Comparison of ENCODE assay signal across 25 mouse cellular contexts in the genomic region with DNA sequence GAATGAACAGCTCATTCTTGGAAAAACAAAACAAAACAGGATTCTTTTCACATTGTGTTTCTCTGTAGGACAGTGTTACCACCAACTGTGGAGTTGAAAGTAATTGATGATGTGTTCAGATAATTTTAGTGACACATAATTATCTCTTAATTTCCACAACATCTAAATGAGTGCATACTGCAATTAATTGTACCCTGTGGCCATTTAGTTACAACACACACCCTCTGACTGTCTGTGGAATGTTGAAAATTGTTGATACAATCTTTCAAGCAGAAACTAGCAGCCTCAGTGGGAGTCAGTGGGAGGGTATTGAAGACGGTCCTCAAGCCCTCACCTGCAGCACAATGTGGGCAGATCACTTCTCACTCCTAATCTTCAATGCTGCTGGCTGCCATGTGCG.
DNase-seq lines count a peak whose midpoint lies in the region; ATAC-seq lines count a peak whose summit lies in the region.
"Had no signal": no experiment of that assay in that cellular context is flagged by ENCODE, and none has a peak within 500 bp of the region (broad histone marks: within the 10 kb centered on the region; RNA-seq: fewer than 3 reads in every experiment).

No protein-coding gene starts in this region.

- H3K4me1 ChIP-seq in embryonic facial prominence, embryonic 14.5 days (ENCODE audit: control insufficient read depth, insufficient read depth, low read length), result no peaks in the 10 kb centered on the region
- no peaks in the 10 kb centered on the region for H3K4me1 ChIP-seq in embryonic facial prominence, embryonic 10.5 days
- H3K4me1 ChIP-seq: embryonic facial prominence, embryonic 15.5 days; forebrain, embryonic 12.5 days; forebrain, embryonic 15.5 days; heart, embryonic 10.5 days had no signal

- no peak overlapping the region for H3K4me2 ChIP-seq in embryonic facial prominence, embryonic 14.5 days (ENCODE audit: low read depth, low read length)
- H3K4me2 ChIP-seq: embryonic facial prominence, embryonic 15.5 days; forebrain, embryonic 12.5 days; forebrain, embryonic 15.5 days; heart, embryonic 13.5 days; hindbrain, embryonic 14.5 days had no signal

- H3K36me3 ChIP-seq in embryonic facial prominence, embryonic 14.5 days (ENCODE audit: control insufficient read depth, insufficient read depth, low read length), result no peaks in the 10 kb centered on the region
- H3K36me3 ChIP-seq in embryonic facial prominence, embryonic 10.5 days (replicated peaks), result no peaks in the 10 kb centered on the region
- H3K36me3 ChIP-seq: embryonic facial prominence, embryonic 15.5 days; forebrain, embryonic 12.5 days; forebrain, embryonic 15.5 days; heart, embryonic 10.5 days; heart, embryonic 13.5 days had no signal

- H3K27ac ChIP-seq in embryonic facial prominence, embryonic 14.5 days (replicated peaks; ENCODE audit: low read depth, low read length), result no peak overlapping the region
- no peak overlapping the region for H3K27ac ChIP-seq in embryonic facial prominence, embryonic 10.5 days (replicated peaks)
- H3K27ac ChIP-seq: embryonic facial prominence, embryonic 15.5 days; forebrain, embryonic 12.5 days; forebrain, embryonic 15.5 days; heart, adult 2 months; heart, embryonic 10.5 days; heart, embryonic 13.5 days; hindbrain, embryonic 14.5 days; hindbrain, postnatal 0 days had no signal

- DNase-seq in embryonic facial prominence, embryonic 14.5 days (ENCODE audit: low spot score), result peak; percentile 14
- no peak for DNase-seq in embryonic facial prominence, embryonic 10.5 days (ENCODE audit: low spot score)
- peak; percentile 26 for DNase-seq in fat pad, adult 2 months (ENCODE audit: extremely low read depth, low read depth, low spot score)
- peak; percentile 67 for DNase-seq in retina, embryonic 14.5 days (ENCODE audit: low spot score)
- DNase-seq in c-Kit-positive CD71-positive TER-119-positive erythroid progenitor cells, embryonic 14.5 days (ENCODE audit: low spot score), result no peak
- DNase-seq in cerebellum, postnatal 10 days, result no peak
- DNase-seq: adrenal gland, postnatal 10 days; cerebellum, adult 18-20 months; cerebellum, adult 9-10 months; cerebellum, postnatal 36 days; embryo, embryonic 11 days; gastrocnemius, postnatal 25 days; heart, adult 2 months; heart, postnatal 14 days; heart, postnatal 4 days had no signal

- ATAC-seq in embryonic facial prominence, embryonic 14.5 days (ENCODE audit: low read depth), result no peak
- ATAC-seq: forebrain, embryonic 15.5 days; hindbrain, postnatal 0 days; inflammation-experienced regulatory T-cells, adult 6 months; intestine, embryonic 16.5 days; Patski had no signal

- 47% methylated on average over 2 of the region's 2 CpGs for WGBS in embryonic facial prominence, embryonic 14.5 days
- 53% methylated on average over 2 of the region's 2 CpGs for WGBS in embryonic facial prominence, embryonic 10.5 days

- no peaks in the 10 kb centered on the region for H3K9me3 ChIP-seq in embryonic facial prominence, embryonic 14.5 days (ENCODE audit: control insufficient read depth, low read length)
- H3K9me3 ChIP-seq in embryonic facial prominence, embryonic 10.5 days, result no peaks in the 10 kb centered on the region
- H3K9me3 ChIP-seq: embryonic facial prominence, embryonic 15.5 days; forebrain, embryonic 12.5 days; forebrain, embryonic 15.5 days; heart, embryonic 10.5 days; heart, embryonic 13.5 days had no signal

- H3K4me3 ChIP-seq in embryonic facial prominence, embryonic 14.5 days (ENCODE audit: low read depth, low read length), result no peak overlapping the region
- no peak overlapping the region for H3K4me3 ChIP-seq in embryonic facial prominence, embryonic 10.5 days
- H3K4me3 ChIP-seq: embryonic facial prominence, embryonic 15.5 days; forebrain, embryonic 12.5 days; forebrain, embryonic 15.5 days; heart, adult 2 months; heart, embryonic 10.5 days; heart, embryonic 13.5 days had no signal

- H3K9ac ChIP-seq in embryonic facial prominence, embryonic 14.5 days (ENCODE audit: low read depth, low read length), result no peak overlapping the region
- H3K9ac ChIP-seq: embryonic facial prominence, embryonic 15.5 days; forebrain, embryonic 12.5 days; forebrain, embryonic 15.5 days; heart, embryonic 13.5 days; hindbrain, embryonic 14.5 days had no signal

- no peaks in the 10 kb centered on the region for H3K27me3 ChIP-seq in embryonic facial prominence, embryonic 14.5 days (replicated peaks; ENCODE audit: control insufficient read depth, insufficient read depth, low read length)
- H3K27me3 ChIP-seq in embryonic facial prominence, embryonic 10.5 days (replicated peaks; ENCODE audit: low read depth, poor library complexity, severe bottlenecking), result no peaks in the 10 kb centered on the region
- H3K27me3 ChIP-seq: embryonic facial prominence, embryonic 15.5 days; forebrain, embryonic 12.5 days; forebrain, embryonic 15.5 days; heart, embryonic 13.5 days; Patski had no signal

Comparison
In these comparisons a context has a peak if more than half of its experiments do, and no peak if none do; other contexts are left out.
1. DNase-seq: peak in embryonic facial prominence, embryonic 14.5 days (single experiment), fat pad, adult 2 months (single experiment) and retina, embryonic 14.5 days (single experiment); none in embryonic facial prominence, embryonic 10.5 days (single experiment), c-Kit-positive CD71-positive TER-119-positive erythroid progenitor cells, embryonic 14.5 days (single experiment) and cerebellum, postnatal 10 days (0 of 2).